Comparison of ENCODE assay signal across 9 mouse cellular contexts in the genomic region with DNA sequence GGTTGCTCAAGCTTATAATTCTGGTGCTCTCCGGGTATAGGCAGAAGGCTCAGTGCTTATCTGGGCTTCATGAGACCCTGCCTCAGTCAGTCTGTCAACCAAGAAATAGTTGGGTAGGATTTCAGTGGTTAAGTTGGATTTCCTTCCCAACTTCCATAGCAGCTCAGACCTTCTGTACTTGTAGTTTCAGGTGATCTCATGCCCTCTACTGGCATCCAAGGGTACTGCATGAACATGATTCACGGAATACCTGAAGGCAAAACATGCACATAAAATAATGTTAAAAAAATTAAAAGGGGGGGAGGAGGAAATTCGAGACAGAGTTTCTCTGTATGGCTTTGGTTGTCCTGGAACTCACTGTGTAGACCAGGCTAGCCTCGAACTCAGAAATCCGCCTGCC. TPM values are rescaled to one million over a fixed set of nuclear protein-coding genes. Genes with fewer than 3 reads are reported as not detected.
DNase-seq lines count a peak whose midpoint lies in the region; ATAC-seq and TF ChIP-seq lines count a peak whose summit lies in the region.
"Had no signal": no experiment of that assay in that cellular context is flagged by ENCODE, and none has a peak within 500 bp of the region (broad histone marks: within the 10 kb centered on the region; RNA-seq: fewer than 3 reads in every experiment).

No protein-coding gene starts in this region.

- no peak for ATAC-seq in neural tube, embryonic 15.5 days (ENCODE audit: low FRiP score)
- no peak for ATAC-seq in inflammation-experienced regulatory T-cells, adult 6 months

- no peaks in the 10 kb centered on the region for H3K27me3 ChIP-seq in neural tube, embryonic 15.5 days (replicated peaks)
- H3K27me3 ChIP-seq: heart, embryonic 13.5 days had no signal

- H3K9me3 ChIP-seq in neural tube, embryonic 15.5 days (replicated peaks), result no peaks in the 10 kb centered on the region
- H3K9me3 ChIP-seq: heart, embryonic 13.5 days had no signal

- H3K4me2 ChIP-seq in neural tube, embryonic 15.5 days, result no peak overlapping the region
- H3K4me2 ChIP-seq: heart, embryonic 13.5 days had no signal

- H3K9ac ChIP-seq in neural tube, embryonic 15.5 days (replicated peaks), result no peak overlapping the region
- H3K9ac ChIP-seq: heart, embryonic 13.5 days had no signal

- DNase-seq in neural tube, embryonic 10.5 days (ENCODE audit: extremely low spot score, low spot score), result peak; percentile 69
- DNase-seq in adrenal gland, postnatal 36 days, result peak; percentile 55 to 70
- DNase-seq in fibroblast of lung, adult 2 months (ENCODE audit: low read depth), result peak; percentile 34
- DNase-seq in kidney, postnatal 25 days, result peak; percentile 60 to 86
- DNase-seq in lung, adult 2 months, result peak; percentile 67
- DNase-seq in skeletal muscle tissue, adult 2 months (ENCODE audit: low read depth, low spot score), result peak; percentile 32

- 60% methylated on average over 5 of the region's 5 CpGs for WGBS in neural tube, embryonic 15.5 days
- 50% methylated on average over 5 of the region's 5 CpGs for WGBS in lung, adult 2 months

- H3K4me3 ChIP-seq in neural tube, embryonic 15.5 days (replicated peaks), result no peak overlapping the region
- H3K4me3 ChIP-seq in lung, adult 2 months (replicated peaks; ENCODE audit: extremely low read depth, low read depth, low read length), result no peak overlapping the region
- H3K4me3 ChIP-seq: heart, embryonic 13.5 days had no signal

- no peak for TF ChIP-seq POLR2A in lung, adult 2 months (IDR thresholded peaks at IDR 0.05; ENCODE audit: borderline replicate concordance, extremely low read depth, low read depth, low read length)

- no peak overlapping the region for H3K27ac ChIP-seq in neural tube, embryonic 15.5 days (replicated peaks)
- H3K27ac ChIP-seq: heart, embryonic 13.5 days had no signal

- H3K36me3 ChIP-seq in neural tube, embryonic 15.5 days, result peaks cover 25% of the 10 kb centered on the region

- peaks cover 22% of the 10 kb centered on the region for H3K4me1 ChIP-seq in neural tube, embryonic 15.5 days
- H3K4me1 ChIP-seq in lung, adult 2 months (ENCODE audit: control insufficient read depth, insufficient read depth, low read length), result peaks cover 5% of the 10 kb centered on the region

- TF ChIP-seq CTCF in lung, adult 2 months (IDR thresholded peaks at IDR 0.05; ENCODE audit: insufficient read depth, low read length), result peak; percentile 34; the same call in 1 of the 2 replicates

RNA-seq across cellular contexts. Expression of gene Polr3k, which starts 2.8 kb away (rescaled TPM):
- polyA plus RNA-seq in neural tube, embryonic 15.5 days (2015; fragmentation: Nextera tagmentation; extraction: Ambion mirVana), result 74.2 and 76.2 TPM in 2 replicates
- total RNA-seq in adrenal gland, postnatal 36 days (2021), result 10 to 100 TPM; 16.6 to 19.2 TPM
- polyA plus RNA-seq in lung, adult 2 months (2012; rRNA removed), result 2.8 and 5.0 TPM in 2 replicates
- 10 to 100 TPM; 54.0 to 90.7 (median 61.8) TPM for polyA plus RNA-seq in inflammation-experienced regulatory T-cells, adult 6 months (2017; shearing (Covaris generic))

RNA-seq across cellular contexts. Expression of gene Pcmtd2, which starts 29.3 kb away (rescaled TPM):
- polyA plus RNA-seq in neural tube, embryonic 15.5 days (2015; fragmentation: Nextera tagmentation; extraction: Ambion mirVana), result 26.6 and 30.2 TPM in 2 replicates
- total RNA-seq in adrenal gland, postnatal 36 days (2021), result 10 to 100 TPM; 50.4 to 70.0 TPM
- 22.5 and 34.4 TPM in 2 replicates for polyA plus RNA-seq in lung, adult 2 months (2012; rRNA removed)
- polyA plus RNA-seq in inflammation-experienced regulatory T-cells, adult 6 months (2017; shearing (Covaris generic)), result 10 to 100 TPM; 38.0 to 64.6 (median 57.9) TPM
